Mouse (Mus musculus): Measurements from ENCODE around the gene Unc5cl. TPM values are rescaled to one million over a fixed set of nuclear protein-coding genes. Genes with fewer than 3 reads are reported as not detected.
A peak's percentile ranks its signal among the peaks of the same experiment; 100 is the strongest.

Unc5cl gene
- polyA plus RNA-seq, 1 experiment from 2014 or later: 0.68 TPM

- Histone ChIP-seq H3K4me2 (ENCODE audit: low read depth, low read length) (no peak overlapping the region), H3K4me3 (ENCODE audit: low read depth, low read length) (no peak overlapping the region), H3K36me3 (replicated peaks; ENCODE audit: insufficient read depth, low read length) (no peaks in the 10 kb centered on the region), H3K9ac (replicated peaks) (no peak overlapping the region), H3K27ac (ENCODE audit: low read depth) (peak overlapping the region; percentile 74), H3K9me3 (ENCODE audit: low read length) (no peaks in the 10 kb centered on the region), H3K27me3 (ENCODE audit: insufficient read depth, low read length) (no peaks in the 10 kb centered on the region), H3K4me1 (ENCODE audit: insufficient read depth) (peaks cover 30% of the 10 kb centered on the region)
- TF ChIP-seq CTCF (IDR thresholded peaks at IDR 0.05; ENCODE audit: low read depth) (no peak), EP300 (IDR thresholded peaks at IDR 0.05; ENCODE audit: low read depth) (no peak)
- WGBS (ENCODE audit: insufficient replicate concordance): 44% methylated on average over 11 of the region's 11 CpGs
- ATAC-seq: peak; percentile 28; the same call in 1 of the 2 replicates
- DNase-seq: no peak
Measured at GRCm38 (mm10) chr17:48427852-48428530, 26.7 kb upstream of the Unc5cl start.

- Histone ChIP-seq H3K36me3 (replicated peaks; ENCODE audit: insufficient read depth, low read length) (no peaks in the 10 kb centered on the region), H3K4me1 (ENCODE audit: insufficient read depth) (peaks cover 30% of the 10 kb centered on the region), H3K9me3 (ENCODE audit: low read length) (no peaks in the 10 kb centered on the region), H3K27me3 (ENCODE audit: insufficient read depth, low read length) (no peaks in the 10 kb centered on the region), H3K27ac (ENCODE audit: low read depth) (no peak overlapping the region; the same call in 1 of the 2 replicates), H3K4me3 (ENCODE audit: low read depth, low read length) (no peak overlapping the region), H3K9ac (replicated peaks) (no peak overlapping the region), H3K4me2 (ENCODE audit: low read depth, low read length) (no peak overlapping the region)
- WGBS (ENCODE audit: insufficient replicate concordance): 42% methylated on average over 5 of the region's 5 CpGs
- ATAC-seq (no peak), DNase-seq (no peak)
- no peak for TF ChIP-seq CTCF (IDR thresholded peaks at IDR 0.05; ENCODE audit: low read depth)
- no peak for TF ChIP-seq EP300 (IDR thresholded peaks at IDR 0.05; ENCODE audit: low read depth)
Measured at GRCm38 (mm10) chr17:48430394-48430793, 24.3 kb upstream of the Unc5cl start.

GRCm38 (mm10) chr17:48431054-48431453 lies 23.6 kb upstream of the Unc5cl start:
- no peak overlapping the region for H3K4me3 ChIP-seq (ENCODE audit: low read depth, low read length)
- 59% methylated on average over 5 of the region's 5 CpGs for WGBS (ENCODE audit: insufficient replicate concordance)
- no peak overlapping the region for H3K4me2 ChIP-seq (ENCODE audit: low read depth, low read length)
- H3K36me3 ChIP-seq (replicated peaks; ENCODE audit: insufficient read depth, low read length): no peaks in the 10 kb centered on the region
- DNase-seq (no peak), ATAC-seq (no peak)
- no peak overlapping the region for H3K27ac ChIP-seq (ENCODE audit: low read depth)
- H3K4me1 ChIP-seq (ENCODE audit: insufficient read depth): peaks cover 23% of the 10 kb centered on the region
- H3K9ac ChIP-seq (replicated peaks): no peak overlapping the region
- TF ChIP-seq EP300 (IDR thresholded peaks at IDR 0.05; ENCODE audit: low read depth): no peak
- no peak for TF ChIP-seq CTCF (IDR thresholded peaks at IDR 0.05; ENCODE audit: low read depth)
- H3K27me3 ChIP-seq (ENCODE audit: insufficient read depth, low read length): no peaks in the 10 kb centered on the region
- no peaks in the 10 kb centered on the region for H3K9me3 ChIP-seq (ENCODE audit: low read length)

GRCm38 (mm10) chr17:48432158-48432980 lies 22.3 kb upstream of the Unc5cl start, which contains the start of gene Apobec2:
Apobec2 (minus strand) TSS chr17:48432930.
- TF ChIP-seq EP300 (IDR thresholded peaks at IDR 0.05; ENCODE audit: low read depth) (no peak), CTCF (IDR thresholded peaks at IDR 0.05; ENCODE audit: low read depth) (no peak)
- Histone ChIP-seq H3K27me3 (ENCODE audit: insufficient read depth, low read length) (no peaks in the 10 kb centered on the region), H3K9ac (replicated peaks) (no peak within 1 kb of the TSS), H3K27ac (ENCODE audit: low read depth) (no peak within 1 kb of the TSS), H3K9me3 (ENCODE audit: low read length) (no peaks in the 10 kb centered on the region), H3K4me1 (ENCODE audit: insufficient read depth) (peaks cover 13% of the 10 kb centered on the region), H3K4me3 (ENCODE audit: low read depth, low read length) (no peak within 1 kb of the TSS), H3K4me2 (ENCODE audit: low read depth, low read length) (no peak within 1 kb of the TSS), H3K36me3 (replicated peaks; ENCODE audit: insufficient read depth, low read length) (no peaks in the 10 kb centered on the region)
- WGBS (ENCODE audit: insufficient replicate concordance): 51% methylated on average over 16 of the region's 16 CpGs
- ATAC-seq (no peak), DNase-seq (no peak)

GRCm38 (mm10) chr17:48433006-48433655 lies 21.6 kb upstream of the Unc5cl start:
- H3K27ac ChIP-seq (ENCODE audit: low read depth): no peak overlapping the region

More at GRCm38 (mm10) chr17:48433006-48433655, 21.6 kb upstream of the Unc5cl start:
- no peaks in the 10 kb centered on the region for H3K9me3 ChIP-seq (ENCODE audit: low read length)
- no peak for ATAC-seq
- H3K4me1 ChIP-seq (ENCODE audit: insufficient read depth): peaks cover 12% of the 10 kb centered on the region; the same call in 1 of the 2 replicates
- no peaks in the 10 kb centered on the region for H3K36me3 ChIP-seq (replicated peaks; ENCODE audit: insufficient read depth, low read length)
- H3K27me3 ChIP-seq (ENCODE audit: insufficient read depth, low read length): no peaks in the 10 kb centered on the region
- 83% methylated on average over 20 of the region's 20 CpGs for WGBS (ENCODE audit: insufficient replicate concordance)
- no peak overlapping the region for H3K4me2 ChIP-seq (ENCODE audit: low read depth, low read length)
- no peak for TF ChIP-seq EP300 (IDR thresholded peaks at IDR 0.05; ENCODE audit: low read depth)
- TF ChIP-seq CTCF (IDR thresholded peaks at IDR 0.05; ENCODE audit: low read depth): no peak
- no peak overlapping the region for H3K4me3 ChIP-seq (ENCODE audit: low read depth, low read length)
- no peak for DNase-seq
- no peak overlapping the region for H3K9ac ChIP-seq (replicated peaks)
